Mouse (Mus musculus) adrenal gland, adult 8-10 months (tissue): Measurements from ENCODE around the gene Klhdc3. TPM values are rescaled to one million over a fixed set of nuclear protein-coding genes. Genes with fewer than 3 reads are reported as not detected.

Experiments
- DNase-seq: peaks from one replicate; pipeline ENCODE4 v3.0.0; 2022
- total RNA-seq, 4 experiments: library from RNA; stranded (reverse); gene quantifications; 2 replicates each; pipeline ENCODE4 v1.2.4; 2022

The Klhdc3 gene
- total RNA-seq, 4 experiments from 2014 or later, result 59.1 to 74.3 (median 65.2) TPM

GRCm38 (mm10) chr17:46702100-46702499 lies 21.4 kb upstream of the Klhdc3 start:
- no peak for DNase-seq

DNA sequence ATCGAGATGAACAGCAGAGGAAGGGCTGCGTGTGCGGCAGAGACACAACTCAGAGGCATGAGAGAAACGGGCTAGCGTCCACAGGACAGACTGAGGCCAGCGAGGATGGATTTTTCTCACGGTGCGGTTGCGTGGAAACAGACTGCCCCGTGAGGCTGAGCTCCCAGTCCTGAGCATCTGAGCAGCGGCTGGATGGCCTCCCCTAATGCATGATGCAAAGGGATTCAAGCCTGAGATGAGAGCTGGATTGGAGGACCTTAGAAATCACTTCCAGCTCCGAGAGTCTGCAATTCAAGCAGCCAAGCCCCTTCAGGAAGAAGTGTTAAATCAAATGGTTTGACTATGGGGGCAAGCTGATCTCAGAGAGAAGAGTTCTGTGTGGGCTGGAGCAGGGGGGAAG lies 20.8 kb upstream of the Klhdc3 start:
- no peak for DNase-seq

GRCm38 (mm10) chr17:46699912-46700311 lies 19.2 kb upstream of the Klhdc3 start:
- no peak for DNase-seq

GRCm38 (mm10) chr17:46699245-46699644 lies 18.5 kb upstream of the Klhdc3 start:
- no peak for DNase-seq

DNA sequence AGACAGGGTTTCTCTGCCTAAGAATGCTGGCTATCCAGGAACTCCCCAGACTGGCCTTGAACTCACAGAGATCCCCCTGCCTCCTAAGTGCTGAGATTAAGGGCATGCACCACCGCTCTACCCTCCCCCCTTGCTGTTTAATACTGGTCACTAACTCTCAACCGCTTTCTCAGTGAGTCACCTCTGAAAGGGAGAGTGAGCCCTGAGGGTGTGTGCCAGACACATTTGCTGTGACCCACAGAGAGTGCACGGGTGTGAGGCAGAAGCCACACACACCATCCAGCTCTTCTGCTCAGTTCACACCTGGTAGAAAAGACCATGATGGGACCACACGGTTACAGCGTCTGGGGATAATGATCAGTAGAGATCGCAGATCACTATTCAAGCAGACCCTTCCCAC lies 17.8 kb upstream of the Klhdc3 start:
- DNase-seq, result no peak

DNA sequence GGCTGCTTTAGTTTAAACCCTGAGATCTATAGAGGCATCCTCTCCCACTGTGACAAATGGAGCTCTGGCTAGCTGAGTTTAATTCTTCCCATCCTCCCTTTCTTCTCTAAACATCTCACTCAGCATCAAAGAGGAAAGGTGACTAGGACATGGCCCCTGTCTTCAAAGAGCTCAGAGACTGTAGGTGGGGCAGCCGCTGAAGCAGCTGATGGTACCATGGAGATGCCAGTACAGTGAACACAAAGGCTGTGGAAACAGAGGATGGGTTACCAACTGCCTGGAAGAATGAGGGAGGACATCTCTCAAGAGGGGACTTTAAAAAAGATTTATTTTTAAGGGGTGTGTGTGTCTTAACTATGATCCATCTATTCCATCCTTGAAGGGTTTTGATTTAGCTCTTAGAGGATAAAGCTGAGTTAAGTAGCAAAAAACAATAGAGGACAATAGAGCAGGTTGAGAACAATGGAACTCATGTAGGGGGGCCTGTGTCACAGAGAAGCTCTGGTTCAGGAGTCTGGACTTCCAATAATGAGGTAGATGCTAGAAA lies 13.9 kb upstream of the Klhdc3 start:
- DNase-seq, result no peak

DNA sequence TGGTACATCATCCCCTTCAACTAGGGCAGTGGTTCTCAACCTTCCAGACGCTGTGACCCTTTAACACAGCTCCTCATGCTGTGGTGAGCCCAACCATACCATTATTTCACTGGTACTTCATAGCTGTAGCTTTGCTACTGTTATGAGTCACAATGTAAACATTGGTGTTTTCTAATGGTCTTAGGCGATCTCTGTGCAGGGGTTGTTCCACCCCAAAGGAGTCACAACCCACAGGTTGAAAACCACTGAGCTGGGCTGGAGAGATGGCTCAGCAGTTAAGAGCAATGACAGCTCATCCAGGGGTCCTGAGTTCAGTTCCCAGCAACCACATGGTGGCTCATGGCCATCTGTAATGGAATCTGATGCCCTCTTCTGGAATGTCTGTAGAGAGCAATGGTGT lies 10.7 kb upstream of the Klhdc3 start:
- DNase-seq, result no peak

DNA sequence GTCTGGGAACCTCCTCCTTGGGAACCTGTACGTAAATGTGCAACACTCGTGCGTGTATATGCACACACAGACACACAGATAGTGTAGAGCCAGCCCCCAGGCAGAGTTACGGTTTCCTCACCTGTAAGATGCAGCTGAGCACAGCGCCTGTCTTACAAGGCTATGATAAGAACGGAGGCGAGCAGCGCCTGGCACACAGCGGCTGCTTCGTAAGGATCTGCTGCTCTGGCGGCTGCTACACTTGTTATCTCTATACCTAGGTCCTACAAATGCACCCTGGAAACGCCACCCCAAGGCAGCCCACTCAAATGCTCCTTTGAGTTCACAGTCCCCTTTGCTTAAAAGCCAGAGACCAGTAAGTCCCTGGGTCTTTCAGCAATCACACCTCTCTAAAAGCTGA lies 10.0 kb upstream of the Klhdc3 start:
- no peak for DNase-seq

GRCm38 (mm10) chr17:46685913-46686312 lies 5.2 kb upstream of the Klhdc3 start:
- DNase-seq, result no peak

DNA sequence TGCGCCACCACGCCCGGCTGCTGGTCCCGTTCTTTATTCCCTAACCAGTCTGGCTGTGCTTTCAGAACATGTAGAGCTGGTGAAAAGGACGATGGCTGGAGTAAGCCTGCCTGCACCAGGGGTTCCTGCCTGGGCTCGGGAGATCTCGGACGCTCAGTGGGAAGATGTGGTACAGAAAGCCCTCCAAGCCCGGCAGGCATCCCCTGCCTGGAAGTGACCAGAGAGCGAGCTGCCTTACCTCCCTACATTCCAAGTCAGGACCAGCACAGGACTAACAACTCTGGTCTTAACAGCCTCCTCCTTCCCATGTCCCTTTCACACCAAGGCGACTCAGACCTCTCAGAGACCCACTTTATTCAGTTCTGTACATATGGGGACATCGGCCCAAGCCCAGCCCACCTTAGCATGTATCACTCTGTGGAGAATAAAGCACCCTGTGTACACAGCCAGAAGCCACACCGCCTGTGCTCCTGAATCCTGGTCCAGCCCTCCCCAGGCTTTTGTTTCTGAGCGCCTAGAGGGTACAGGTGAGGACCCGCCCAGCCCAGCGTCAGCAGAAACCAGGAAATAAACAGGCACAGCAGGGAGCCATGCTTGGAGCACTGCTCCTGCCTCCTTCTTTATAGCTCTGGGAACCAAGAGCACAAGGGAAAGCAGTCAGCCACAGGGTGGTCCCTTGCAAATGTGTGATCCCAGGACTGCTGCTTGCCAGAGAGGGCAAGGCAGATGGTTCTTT lies 2.1 kb upstream of the Klhdc3 start:
- no peak for DNase-seq

GRCm38 (mm10) chr17:46681466-46682118 lies 878 bp upstream of the Klhdc3 start:
- DNase-seq, result no peak

GRCm38 (mm10) chr17:46679843-46680759 lies 613 bp downstream of the Klhdc3 start:
- no peak for DNase-seq

GRCm38 (mm10) chr17:46678911-46679310 lies 1.8 kb downstream of the Klhdc3 start:
- no peak for DNase-seq

DNA sequence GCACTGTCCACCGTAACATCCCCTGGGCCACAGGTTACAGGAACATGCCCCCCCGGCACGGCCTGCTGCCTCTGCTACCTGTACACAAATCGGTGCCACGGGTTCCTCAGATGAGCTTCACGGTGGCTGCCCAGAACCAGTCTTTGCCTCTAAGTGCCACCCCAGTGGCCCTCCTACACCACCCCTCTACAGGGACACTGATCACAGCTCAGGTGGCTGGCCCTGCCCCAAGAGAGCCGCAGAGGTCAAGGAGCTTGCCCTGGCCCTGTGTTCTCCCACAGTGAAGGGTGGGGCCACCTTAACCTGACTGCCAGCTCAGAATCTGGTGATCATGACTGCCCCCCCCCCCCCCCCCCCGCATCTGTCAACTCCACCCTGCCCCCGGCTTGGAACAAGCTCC lies 2.3 kb downstream of the Klhdc3 start, which contains the start of gene Mea1:
Mea1 (plus strand) TSS at position 378 of the 400 bp plus-strand sequence.
- DNase-seq, result no peak

DNA sequence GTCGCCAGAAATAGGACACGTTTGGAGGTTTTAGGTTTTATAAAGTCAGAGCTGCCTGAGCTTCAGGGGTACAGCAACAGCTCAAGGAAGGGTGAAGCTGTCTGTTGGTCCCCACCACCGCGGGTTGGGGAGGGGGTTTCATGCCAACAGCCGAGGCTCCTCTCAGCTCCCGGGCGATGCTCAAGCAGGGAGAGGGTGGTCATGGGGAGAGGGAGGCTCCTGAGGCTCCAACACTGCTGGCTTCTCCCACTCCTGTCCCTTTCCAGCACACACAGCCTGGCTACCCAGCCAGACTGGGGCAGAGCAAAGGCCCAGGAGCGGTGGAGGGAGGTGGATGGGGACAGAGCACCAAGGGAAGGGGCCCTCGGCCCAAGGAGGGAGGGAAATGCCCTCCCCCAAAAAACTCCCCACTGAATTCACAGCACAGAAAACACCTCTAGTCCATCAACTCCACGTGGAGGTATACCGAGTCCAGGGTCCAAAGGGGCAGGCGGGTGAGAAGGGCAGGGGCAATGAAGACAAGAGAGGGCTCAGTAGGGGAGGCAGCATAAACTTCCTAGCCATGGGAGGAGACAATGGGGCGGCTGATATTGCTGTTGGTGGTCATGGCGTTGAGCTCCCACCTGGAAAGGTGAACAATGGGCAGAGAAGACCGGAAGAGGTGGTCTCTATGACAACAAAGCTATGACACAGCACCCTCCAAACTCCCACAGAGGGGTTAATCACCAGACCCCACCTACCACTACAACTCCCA lies 6.0 kb downstream of the Klhdc3 start:
- DNase-seq, result no peak

GRCm38 (mm10) chr17:46673850-46674529 lies 6.7 kb downstream of the Klhdc3 start, which contains the start of gene Rrp36:
TSS of gene Rrp36 (minus strand) at chr17:46674352.
- DNase-seq, result peak; percentile 88

- DNase-seq, result no peak
These were observed 10.8 kb downstream of the Klhdc3 start for GRCm38 (mm10) chr17:46669911-46670310.

DNA sequence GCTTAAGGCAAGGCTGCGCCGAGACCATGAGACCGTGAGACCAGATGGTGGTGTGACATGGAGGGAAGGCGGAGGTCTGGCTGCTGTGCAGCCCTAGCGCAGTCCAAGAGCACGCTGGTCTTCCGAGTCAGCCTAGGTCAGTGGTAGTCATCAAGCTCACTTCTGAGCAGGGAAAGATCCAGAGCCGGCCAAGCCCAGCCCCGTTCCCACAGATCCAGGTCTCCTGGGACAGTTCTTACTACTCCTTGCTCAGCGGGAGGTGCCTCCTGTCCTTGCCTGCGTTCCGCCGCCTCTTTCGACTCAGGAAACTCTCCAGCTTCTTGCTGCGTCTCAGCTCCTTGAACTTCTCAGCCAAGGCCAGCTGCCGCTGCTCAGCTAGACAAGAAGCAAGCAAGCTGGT lies 13.0 kb downstream of the Klhdc3 start:
- DNase-seq, result no peak

GRCm38 (mm10) chr17:46662730-46663129 lies 18.0 kb downstream of the Klhdc3 start:
- DNase-seq, result no peak

DNA sequence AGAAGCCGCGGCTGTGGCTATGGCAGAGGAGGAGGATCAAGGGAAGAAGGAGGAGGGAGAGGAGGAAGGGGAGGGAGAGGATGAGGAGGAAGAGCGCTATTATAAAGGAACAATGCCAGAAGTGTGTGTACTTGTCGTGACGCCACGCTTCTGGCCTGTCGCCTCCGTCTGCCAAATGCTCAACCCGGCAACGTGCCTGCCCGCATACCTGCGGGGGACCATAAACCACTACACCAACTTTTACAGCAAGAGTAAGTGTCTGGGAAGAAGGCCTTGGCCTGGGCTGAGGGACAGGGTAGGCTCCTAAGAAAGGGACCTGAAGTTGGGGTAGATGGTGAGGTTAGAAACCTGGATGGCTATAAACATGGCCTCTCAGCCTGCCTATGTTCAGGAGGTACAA lies 18.7 kb downstream of the Klhdc3 start:
- DNase-seq, result no peak

DNA sequence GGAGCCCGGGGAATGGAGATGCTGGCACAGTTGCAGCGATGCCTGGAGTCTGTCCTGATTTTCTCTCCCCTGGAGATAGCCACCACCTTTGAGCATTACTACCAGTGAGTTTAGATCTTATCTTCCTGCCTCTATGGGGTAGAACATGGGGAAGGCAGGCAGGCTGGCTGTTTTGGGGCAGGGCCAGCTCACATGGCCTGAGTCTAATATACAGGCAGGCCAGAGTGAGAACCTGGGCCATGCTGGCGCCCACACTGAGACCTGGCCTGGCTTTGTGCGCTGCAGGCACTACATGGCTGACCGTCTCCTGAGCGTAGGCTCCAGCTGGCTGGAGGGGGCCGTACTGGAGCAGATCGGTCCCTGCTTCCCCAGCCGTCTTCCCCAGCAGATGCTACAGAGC lies 19.4 kb downstream of the Klhdc3 start:
- no peak for DNase-seq
